Mouse (Mus musculus) neural tube, embryonic 12.5 days (tissue): ENCODE measurements at regions not wholly inside any gene's neighbourhood (a gene's known extent, or its start where the extent isn't known, plus 50 kb on each side); places are given as distances from the start of the nearest gene placed in this dataset.
A peak's percentile ranks its signal among the peaks of the same experiment; 100 is the strongest.
"Not testable (repeated sequence)": the region's sequence is repeated elsewhere in the genome, so short reads cannot be mapped to it uniquely, and the experiment has no call there.

Experiments
- ATAC-seq: fragments of 200-750 bp; cut with Nextera tagmentation; 2 replicates; pipeline ENCODE4 v1.8.0; 2017; ENCODE audit warnings: low read depth, mild to moderate bottlenecking, moderate TSS enrichment, moderate library complexity; ENCODE audit not compliant: low FRiP score
- H3K27ac ChIP-seq: fragments of 300-500 bp; sonication (generic); 2 replicates; pipeline ENCODE4 v1.5.1; 2016
- H3K27me3 ChIP-seq: fragments of 300-500 bp; sonication (generic); replicated peaks from 2 replicates; pipeline ENCODE4 v1.6.1; 2016; ENCODE audit warnings: mild to moderate bottlenecking
- H3K36me3 ChIP-seq: fragments of 300-500 bp; sonication (generic); 2 replicates; pipeline ENCODE4 v1.6.1; 2016; ENCODE audit warnings: mild to moderate bottlenecking
- H3K4me1 ChIP-seq: fragments of 300-500 bp; sonication (generic); 2 replicates; pipeline ENCODE4 v1.6.1; 2016
- H3K4me2 ChIP-seq: fragments of 300-500 bp; sonication (generic); replicated peaks from 2 replicates; pipeline ENCODE4 v1.6.1; 2016; ENCODE audit warnings: mild to moderate bottlenecking
- H3K4me3 ChIP-seq: fragments of 300-500 bp; sonication (generic); 2 replicates; pipeline ENCODE4 v1.5.1; 2016
- H3K9ac ChIP-seq: fragments of 300-500 bp; sonication (generic); 2 replicates; pipeline ENCODE4 v1.6.1; 2016; ENCODE audit warnings: mild to moderate bottlenecking
- H3K9me3 ChIP-seq: fragments of 300-500 bp; sonication (generic); 2 replicates; pipeline ENCODE4 v1.6.1; 2016; ENCODE audit warnings: mild to moderate bottlenecking
- WGBS: fragments of 180-500 bp; shearing (Covaris S2); methylation state at CpG from one replicate; pipeline ENCODE4 v1.1.7; 2016; 5-methylcytosine and 5-hydroxymethylcytosine counted together

- Histone ChIP-seq H3K27me3 (no peaks in the 10 kb centered on the region), H3K36me3 (no peaks in the 10 kb centered on the region), H3K4me2 (no peak overlapping the region), H3K4me1 (no peaks in the 10 kb centered on the region), H3K27ac (no peak overlapping the region), H3K9me3 (no peaks in the 10 kb centered on the region), H3K9ac (no peak overlapping the region), H3K4me3 (no peak overlapping the region)
- no peak for ATAC-seq
- 75% methylated on average over 10 of the region's 10 CpGs for WGBS
Measured at GRCm38 (mm10) chr1:64412481-64413180, 119.8 kb upstream of the Creb1 start.

DNA sequence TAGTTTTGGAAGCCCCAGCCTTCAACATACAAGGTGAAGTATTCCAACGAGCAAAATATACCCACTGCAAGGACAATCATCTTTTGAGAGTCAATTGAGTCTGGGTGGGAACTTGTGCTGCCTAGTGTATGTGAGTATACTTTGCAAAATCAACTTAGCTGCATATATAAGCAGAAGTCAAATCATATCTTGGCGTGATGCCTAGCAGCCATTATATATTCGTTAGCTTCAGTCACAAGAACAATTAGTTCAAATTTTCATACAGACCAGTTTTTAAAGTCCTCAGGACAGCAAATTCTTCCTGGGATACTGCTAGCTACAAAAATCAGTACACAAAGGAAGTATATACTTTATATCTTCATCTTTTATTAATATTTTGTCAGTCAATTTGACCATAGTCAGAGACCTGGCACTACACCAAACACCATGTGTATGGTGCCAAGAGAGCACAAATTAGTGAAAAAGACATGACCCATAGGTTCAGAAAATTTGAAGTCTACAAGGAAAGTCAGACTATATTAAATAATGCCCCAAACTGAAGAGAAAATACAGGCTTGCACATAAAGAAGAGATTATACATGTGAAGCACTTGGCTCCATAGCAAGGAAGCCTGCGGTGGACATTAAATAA, 120.5 kb upstream of the Creb1 start:
- no peaks in the 10 kb centered on the region for H3K27me3 ChIP-seq
- no peak overlapping the region for H3K9ac ChIP-seq
- no peak overlapping the region for H3K27ac ChIP-seq
- WGBS, result 87% methylated on average over 4 of the region's 4 CpGs
- no peak overlapping the region for H3K4me2 ChIP-seq
- ATAC-seq, result no peak
- no peaks in the 10 kb centered on the region for H3K9me3 ChIP-seq
- no peak overlapping the region for H3K4me3 ChIP-seq
- H3K36me3 ChIP-seq, result no peaks in the 10 kb centered on the region
- no peaks in the 10 kb centered on the region for H3K4me1 ChIP-seq

DNA sequence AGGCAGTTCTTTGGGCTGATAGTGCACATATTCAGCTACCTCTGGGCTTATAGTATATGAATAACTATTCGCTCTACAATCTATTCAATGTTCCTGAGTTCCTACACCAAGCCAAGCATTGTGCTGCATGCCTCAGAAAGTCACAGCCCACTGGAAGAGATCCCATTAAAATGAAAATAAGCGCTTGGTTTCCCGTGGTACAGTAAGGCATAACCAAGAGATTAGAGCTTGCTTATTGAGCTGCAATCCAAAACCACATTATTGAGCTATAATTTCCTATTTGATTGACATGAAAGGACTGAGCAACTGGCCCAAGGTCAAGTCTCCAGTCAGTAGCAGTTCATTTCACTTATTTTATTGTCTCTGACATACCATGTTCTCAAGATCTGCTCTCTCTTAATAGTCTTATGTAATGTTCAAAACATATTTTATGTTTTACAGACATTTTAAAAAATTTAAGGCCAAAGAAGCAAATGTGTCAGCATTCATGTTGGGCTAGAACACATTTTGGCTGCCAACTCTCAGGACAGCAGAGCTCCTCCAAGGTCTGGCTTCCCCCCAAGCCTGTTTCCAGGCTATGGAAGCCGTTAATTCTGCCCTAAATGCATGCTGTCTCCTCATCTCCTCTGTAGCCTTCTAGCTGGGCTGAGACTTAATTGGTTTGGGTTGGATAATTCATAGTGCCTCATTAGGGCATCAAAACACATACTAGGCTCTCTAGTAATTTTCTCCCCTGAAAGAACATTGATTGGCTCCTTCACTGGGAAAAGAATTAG, 123.5 kb upstream of the Creb1 start:
- no peaks in the 10 kb centered on the region for H3K4me1 ChIP-seq
- no peaks in the 10 kb centered on the region for H3K36me3 ChIP-seq
- H3K9ac ChIP-seq, result no peak overlapping the region
- no peaks in the 10 kb centered on the region for H3K27me3 ChIP-seq
- H3K27ac ChIP-seq, result no peak overlapping the region
- no peak overlapping the region for H3K4me3 ChIP-seq
- no peaks in the 10 kb centered on the region for H3K9me3 ChIP-seq
- H3K4me2 ChIP-seq, result no peak overlapping the region
- ATAC-seq, result no peak
- WGBS, result 66% methylated on average over 4 of the region's 4 CpGs

GRCm38 (mm10) chr1:64391525-64391924, 140.9 kb upstream of the Creb1 start:
- ATAC-seq, result peak; percentile 44; the same call in 1 of the 2 replicates
- no peaks in the 10 kb centered on the region for H3K27me3 ChIP-seq
- no peak overlapping the region for H3K9ac ChIP-seq
- H3K4me3 ChIP-seq, result no peak overlapping the region
- H3K4me1 ChIP-seq, result no peaks in the 10 kb centered on the region; the same call in 1 of the 2 replicates
- H3K27ac ChIP-seq, result no peak overlapping the region
- no peaks in the 10 kb centered on the region for H3K36me3 ChIP-seq
- no peak overlapping the region for H3K4me2 ChIP-seq
- H3K9me3 ChIP-seq, result no peaks in the 10 kb centered on the region
- 20% methylated on average over 8 of the region's 8 CpGs for WGBS

DNA sequence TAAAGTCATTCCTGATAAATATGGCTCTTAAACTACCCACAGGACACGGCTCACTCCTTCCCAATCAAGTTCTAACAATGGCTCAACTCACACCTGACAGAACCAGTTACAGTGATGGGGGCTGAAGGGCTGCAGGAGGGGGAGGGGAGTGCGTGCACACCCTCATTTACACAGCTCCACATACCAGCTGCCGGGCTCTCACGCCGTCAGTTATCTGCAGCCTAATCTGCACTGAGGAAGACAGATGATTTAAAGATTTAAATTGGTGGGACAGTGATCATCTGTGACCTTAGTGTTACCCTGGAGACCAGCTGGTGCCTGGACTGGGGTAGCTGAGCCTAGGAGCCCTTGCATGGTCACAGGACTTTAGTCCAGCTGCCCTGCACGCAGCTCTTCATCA, 151.2 kb upstream of the Creb1 start:
- Histone ChIP-seq H3K27me3 (no peaks in the 10 kb centered on the region), H3K4me3 (no peak overlapping the region), H3K4me1 (peaks cover 16% of the 10 kb centered on the region), H3K27ac (no peak overlapping the region), H3K9me3 (no peaks in the 10 kb centered on the region), H3K9ac (no peak overlapping the region), H3K36me3 (no peaks in the 10 kb centered on the region), H3K4me2 (peak overlapping the region; percentile 18; the same call in 1 of the 2 replicates)
- WGBS, result 20% methylated on average over 6 of the region's 6 CpGs
- peak; percentile 88 for ATAC-seq

DNA sequence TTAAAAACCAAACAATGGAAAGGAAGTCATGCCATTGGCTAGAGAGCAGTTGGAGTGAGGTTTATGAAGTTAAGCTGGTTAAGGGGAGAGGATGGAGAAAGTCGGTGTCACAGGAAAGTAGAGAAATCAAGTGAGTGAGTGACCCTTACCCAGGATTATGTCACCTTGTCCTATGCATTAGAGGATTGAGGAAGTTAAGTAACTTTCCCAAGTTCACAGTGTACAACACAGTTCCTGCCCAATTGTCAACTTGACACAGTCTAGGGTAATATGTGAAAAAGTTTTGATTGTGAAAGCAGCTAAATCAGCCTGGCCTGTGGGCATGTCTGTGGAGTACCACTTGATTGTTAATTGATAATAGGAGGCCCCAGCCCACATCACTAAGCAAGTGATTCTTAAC, 156.0 kb upstream of the Creb1 start:
- not testable (repeated sequence) for H3K4me2 ChIP-seq, H3K36me3 ChIP-seq, H3K4me3 ChIP-seq, ATAC-seq, H3K9ac ChIP-seq, H3K27ac ChIP-seq, H3K9me3 ChIP-seq, H3K27me3 ChIP-seq
- WGBS, result 90% methylated on average over 1 of the region's 1 CpGs
- peaks cover 13% of the 10 kb centered on the region for H3K4me1 ChIP-seq

DNA sequence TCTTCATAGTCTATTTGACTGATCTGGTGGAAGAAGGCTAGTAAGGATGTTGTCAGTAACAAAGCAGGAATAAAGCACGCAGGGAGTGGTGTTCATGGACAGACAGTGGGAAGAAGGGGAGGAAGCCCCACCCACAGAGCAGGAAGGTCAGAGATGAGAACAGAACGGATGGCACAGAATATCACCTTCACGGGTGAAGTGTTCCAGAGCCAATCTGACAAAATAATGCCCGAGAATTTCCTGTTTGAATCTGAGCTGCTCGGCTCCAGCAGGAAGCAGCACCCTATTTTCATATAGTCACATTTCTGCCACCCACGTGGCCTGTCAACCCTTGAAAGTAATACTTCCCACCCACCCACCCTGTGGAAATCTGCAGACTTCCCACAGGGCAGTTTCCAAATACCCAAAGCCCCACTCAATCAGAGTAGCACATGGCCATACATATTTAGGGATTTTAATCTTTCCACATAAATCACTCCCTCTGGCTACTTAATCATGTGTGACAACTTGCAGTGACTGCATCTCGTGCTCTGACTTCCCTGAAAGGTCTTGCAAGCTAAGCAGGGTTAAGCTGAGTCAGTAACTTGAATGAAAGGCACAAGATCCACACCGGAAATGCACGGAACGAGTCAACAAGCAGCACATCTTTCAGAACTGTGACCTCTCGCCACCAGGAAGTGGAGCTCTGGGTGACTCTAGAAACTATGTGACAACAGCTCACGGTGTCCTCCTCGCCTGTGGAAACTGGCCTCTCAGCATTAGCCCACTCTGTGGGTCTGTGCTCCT, 158.0 kb upstream of the Creb1 start:
- no peak overlapping the region for H3K4me2 ChIP-seq
- H3K27ac ChIP-seq, result no peak overlapping the region
- no peak overlapping the region for H3K9ac ChIP-seq
- no peaks in the 10 kb centered on the region for H3K9me3 ChIP-seq
- no peaks in the 10 kb centered on the region for H3K36me3 ChIP-seq
- ATAC-seq, result no peak
- no peak overlapping the region for H3K4me3 ChIP-seq
- no peaks in the 10 kb centered on the region for H3K4me1 ChIP-seq
- H3K27me3 ChIP-seq, result no peaks in the 10 kb centered on the region
- 77% methylated on average over 13 of the region's 13 CpGs for WGBS

GRCm38 (mm10) chr1:64364095-64364494, 168.3 kb upstream of the Creb1 start:
- no peak overlapping the region for H3K4me3 ChIP-seq
- 0 out of 2 replicates have a peak, but pooled peaks cover 8% of the 10 kb centered on the region for H3K4me1 ChIP-seq
- ATAC-seq, result no peak
- no peak overlapping the region for H3K9ac ChIP-seq
- 80% methylated on average over 1 of the region's 1 CpGs for WGBS
- no peaks in the 10 kb centered on the region for H3K36me3 ChIP-seq
- no peak overlapping the region for H3K4me2 ChIP-seq
- H3K27ac ChIP-seq, result no peak overlapping the region
- no peaks in the 10 kb centered on the region for H3K27me3 ChIP-seq
- H3K9me3 ChIP-seq, result no peaks in the 10 kb centered on the region

GRCm38 (mm10) chr1:64361959-64362638, 170.3 kb upstream of the Creb1 start:
- Histone ChIP-seq H3K4me3 (no peak overlapping the region), H3K4me1 (peaks cover 14% of the 10 kb centered on the region; the same call in 1 of the 2 replicates), H3K4me2 (no peak overlapping the region), H3K27ac (no peak overlapping the region), H3K36me3 (no peaks in the 10 kb centered on the region), H3K9me3 (no peaks in the 10 kb centered on the region), H3K27me3 (no peaks in the 10 kb centered on the region), H3K9ac (no peak overlapping the region)
- 70% methylated on average over 4 of the region's 4 CpGs for WGBS
- ATAC-seq, result no peak

GRCm38 (mm10) chr1:64343268-64343667, 189.2 kb upstream of the Creb1 start:
- Histone ChIP-seq H3K4me1 (peaks cover 3% of the 10 kb centered on the region), H3K4me2 (no peak overlapping the region), H3K4me3 (no peak overlapping the region), H3K9me3 (no peaks in the 10 kb centered on the region), H3K36me3 (no peaks in the 10 kb centered on the region), H3K27me3 (no peaks in the 10 kb centered on the region), H3K9ac (no peak overlapping the region), H3K27ac (no peak overlapping the region)
- ATAC-seq, result no peak
- WGBS, result 74% methylated on average over 3 of the region's 3 CpGs

DNA sequence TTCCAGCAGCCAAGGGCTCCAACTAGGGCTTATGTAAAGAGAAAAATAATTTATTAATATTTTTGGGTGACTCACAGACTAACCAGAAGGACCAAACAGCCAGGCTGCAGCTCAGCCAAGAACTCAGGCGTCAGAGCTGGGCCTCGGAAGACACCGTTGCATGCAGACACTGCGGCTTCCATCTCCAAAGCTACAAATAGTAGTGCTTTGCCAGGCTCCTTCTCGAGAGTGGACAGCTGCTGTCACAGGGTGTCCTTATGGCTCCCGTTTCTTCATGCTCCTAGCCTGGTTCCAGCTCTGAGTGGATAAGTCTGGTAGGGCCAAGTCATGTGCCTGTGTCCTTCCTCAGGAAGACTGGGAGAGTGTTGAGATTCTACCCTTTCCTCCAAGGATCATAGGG, 190.8 kb upstream of the Creb1 start:
- peaks cover 10% of the 10 kb centered on the region for H3K4me1 ChIP-seq
- H3K9ac ChIP-seq, result no peak overlapping the region
- WGBS, result 91% methylated on average over 6 of the region's 6 CpGs
- H3K9me3 ChIP-seq, result no peaks in the 10 kb centered on the region
- H3K4me2 ChIP-seq, result no peak overlapping the region
- ATAC-seq, result no peak
- no peaks in the 10 kb centered on the region for H3K36me3 ChIP-seq
- no peak overlapping the region for H3K27ac ChIP-seq
- no peak overlapping the region for H3K4me3 ChIP-seq
- H3K27me3 ChIP-seq, result no peaks in the 10 kb centered on the region
